Comparison of ENCODE assay signal across 15 mouse cellular contexts in the genomic region with DNA sequence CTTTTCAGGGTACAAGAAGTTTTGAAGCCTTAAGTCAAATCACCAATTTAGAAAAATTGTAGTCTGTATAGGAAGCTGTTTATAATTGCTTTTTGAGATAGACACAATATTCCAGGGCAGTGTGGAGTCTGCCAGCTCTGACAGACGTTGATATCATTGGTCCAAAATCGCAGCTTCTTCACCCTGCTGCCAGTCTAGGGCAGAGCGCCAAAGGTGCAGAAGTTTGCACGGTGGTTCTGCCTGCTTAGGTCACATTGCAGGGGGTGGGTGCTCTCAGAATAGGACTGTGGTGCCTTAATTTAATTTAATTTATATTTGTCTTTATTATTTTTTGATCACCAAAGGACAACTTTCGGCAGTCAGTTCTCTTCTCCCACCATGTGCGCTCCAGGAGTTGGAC. TPM values are rescaled to one million over a fixed set of nuclear protein-coding genes. Genes with fewer than 3 reads are reported as not detected.
DNase-seq lines count a peak whose midpoint lies in the region; TF ChIP-seq lines count a peak whose summit lies in the region.
"Had no signal": no experiment of that assay in that cellular context is flagged by ENCODE, and none has a peak within 500 bp of the region (broad histone marks: within the 10 kb centered on the region; RNA-seq: fewer than 3 reads in every experiment).

No protein-coding gene starts in this region.

- no peak overlapping the region for H3K27ac ChIP-seq in cerebellum, adult 2 months (ENCODE audit: insufficient read depth, low read length)
- H3K27ac ChIP-seq: embryonic facial prominence, embryonic 10.5 days; embryonic facial prominence, embryonic 12.5 days; forebrain, embryonic 13.5 days; forebrain, embryonic 15.5 days had no signal

- no peaks in the 10 kb centered on the region for H3K4me1 ChIP-seq in cerebellum, adult 2 months (ENCODE audit: control insufficient read depth, insufficient read depth, low read length)
- H3K4me1 ChIP-seq: embryonic facial prominence, embryonic 10.5 days; embryonic facial prominence, embryonic 12.5 days; forebrain, embryonic 13.5 days; forebrain, embryonic 15.5 days had no signal

- H3K4me3 ChIP-seq in cerebellum, adult 2 months (replicated peaks; ENCODE audit: insufficient read depth, low read depth, low read length) = no peak overlapping the region
- H3K4me3 ChIP-seq: embryonic facial prominence, embryonic 10.5 days; embryonic facial prominence, embryonic 12.5 days; forebrain, embryonic 13.5 days; forebrain, embryonic 15.5 days had no signal

- TF ChIP-seq CTCF in cerebellum, adult 2 months (IDR thresholded peaks at IDR 0.05; ENCODE audit: borderline replicate concordance, insufficient read depth, low read depth, low read length) = no peak

- 27% methylated on average over 6 of the region's 6 CpGs for WGBS in cerebellum, adult 2 months

- TF ChIP-seq POLR2A in cerebellum, adult 2 months (IDR thresholded peaks at IDR 0.05; ENCODE audit: borderline replicate concordance, insufficient read depth, low read length) = no peak

- peak; percentile 54 to 67 for DNase-seq in cerebellum, postnatal 14 days
- DNase-seq in cerebellum, adult 2 months = no peak
- DNase-seq in ovary, postnatal 36 days (ENCODE audit: low spot score) = peak; percentile 30
- DNase-seq in ovary, postnatal 14 days (ENCODE audit: low spot score) = no peak
- DNase-seq in right cerebral cortex, postnatal 36 days (ENCODE audit: low spot score in 2 of 2) = no peak
- DNase-seq: adrenal gland, adult 8-10 months; adrenal gland, postnatal 14 days; adrenal gland, postnatal 36 days; cerebellum, adult 18-20 months; cerebellum, adult 9-10 months; forebrain, postnatal 0 days had no signal

- H3K27me3 ChIP-seq in cerebellum, adult 2 months (ENCODE audit: control insufficient read depth, insufficient read depth, low read length) = no peaks in the 10 kb centered on the region; the same call in 1 of the 2 replicates
- H3K27me3 ChIP-seq: embryonic facial prominence, embryonic 12.5 days; forebrain, embryonic 13.5 days; forebrain, embryonic 15.5 days had no signal

RNA-seq across cellular contexts. Expression of a gene that starts 20.9 kb away (rescaled TPM):
- polyA plus RNA-seq in cerebellum, adult 2 months (2012; rRNA removed) = 2.3 and 3.7 TPM in 2 replicates

Comparison
In these comparisons a context has a peak if more than half of its experiments do, and no peak if none do; other contexts are left out.
1. DNase-seq: peak in cerebellum, postnatal 14 days (2 of 2) and ovary, postnatal 36 days (single experiment); none in cerebellum, adult 2 months (0 of 2), ovary, postnatal 14 days (single experiment) and right cerebral cortex, postnatal 36 days (0 of 2).